Mouse (Mus musculus) cerebellum, adult (tissue): ENCODE measurements around the gene Rps13.

Experiments used
- ATAC-seq: cut with Nextera tagmentation; 2 replicates; pipeline ENCODE4 v1.9.2; 2017; ENCODE audit warnings: mild to moderate bottlenecking, moderate library complexity, mixed read lengths; ENCODE audit not compliant: insufficient number of reproducible peaks, low FRiP score, low TSS enrichment

The Rps13 gene

DNA sequence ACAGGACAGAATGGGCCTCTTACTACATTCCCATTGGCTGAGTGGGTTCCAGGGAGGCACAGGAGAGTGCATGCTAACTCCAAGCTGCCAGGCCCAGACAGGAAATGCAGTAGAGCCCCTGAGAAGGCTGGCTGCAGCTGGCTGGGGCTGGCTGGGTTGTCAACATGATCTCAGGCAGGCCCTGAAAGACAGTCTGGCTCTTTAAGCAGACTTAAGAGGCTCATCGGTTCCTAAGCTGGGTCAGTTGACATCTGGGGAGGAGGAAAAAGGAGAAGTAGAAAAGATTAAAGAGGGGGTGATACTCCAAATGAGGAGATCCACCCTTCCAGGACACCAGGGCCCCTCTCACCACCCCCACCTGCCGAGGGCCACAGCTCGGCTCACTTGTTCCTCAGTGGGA is 39.0 kb downstream of the Rps13 start:
- ATAC-seq, result no peak

DNA sequence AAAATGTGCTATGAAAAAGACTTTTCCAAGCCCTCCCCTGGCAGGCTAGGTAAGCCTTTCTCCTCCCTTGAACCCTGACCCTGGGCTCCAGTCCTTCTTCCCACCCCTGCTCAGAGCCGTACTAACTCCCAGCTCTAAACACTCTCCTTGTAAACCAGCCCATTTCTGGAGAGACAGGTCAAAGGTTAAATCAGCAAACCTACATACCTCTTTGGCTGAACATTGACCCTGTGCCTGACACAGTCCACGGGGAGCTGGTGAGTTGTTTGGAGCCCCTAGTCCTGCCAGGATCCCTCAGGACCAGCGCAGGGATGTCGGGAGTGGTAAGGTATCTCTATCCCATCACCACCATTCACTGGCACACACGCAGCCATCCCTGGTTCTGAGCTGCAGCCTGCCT is 41.6 kb downstream of the Rps13 start:
- no peak for ATAC-seq

DNA sequence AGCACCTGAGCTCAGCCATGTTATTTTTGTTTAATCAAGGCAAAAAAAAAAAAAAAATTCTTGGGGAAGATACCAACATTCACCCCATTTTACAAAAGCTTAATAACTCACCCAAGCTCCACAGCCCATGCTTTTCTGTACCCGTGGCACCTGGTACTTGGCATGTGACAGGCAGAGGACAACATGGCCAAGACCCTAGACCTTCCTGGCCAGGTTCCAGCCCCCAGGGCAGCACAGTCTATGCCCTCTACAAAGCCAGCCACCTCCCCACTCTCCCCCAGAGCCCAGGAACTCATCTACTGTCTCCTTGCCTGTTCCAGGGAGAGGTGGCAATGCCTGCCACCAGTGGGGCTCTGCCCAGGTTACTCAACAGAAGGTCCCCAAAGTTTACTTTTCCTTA is 43.4 kb downstream of the Rps13 start:
- ATAC-seq, result no peak

DNA sequence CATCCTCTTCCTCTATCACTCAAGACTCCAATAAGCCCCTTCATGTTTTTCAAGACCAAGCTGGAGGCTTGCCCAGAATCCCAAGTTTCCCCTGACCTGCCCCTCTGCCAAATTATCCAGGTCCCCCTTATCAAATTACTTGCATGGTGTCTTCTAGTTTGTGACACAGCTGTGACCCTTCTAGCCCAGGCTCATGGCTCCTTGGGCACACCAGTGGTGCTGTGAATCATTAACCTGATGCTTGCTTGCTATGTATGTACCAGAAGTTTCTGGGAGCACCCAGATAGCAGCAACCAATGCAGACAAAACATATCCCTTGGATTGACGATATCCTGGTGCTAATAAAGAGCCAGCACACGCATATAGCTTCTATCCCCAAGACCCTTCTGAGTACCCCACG is 45.0 kb downstream of the Rps13 start:
- no peak for ATAC-seq

DNA sequence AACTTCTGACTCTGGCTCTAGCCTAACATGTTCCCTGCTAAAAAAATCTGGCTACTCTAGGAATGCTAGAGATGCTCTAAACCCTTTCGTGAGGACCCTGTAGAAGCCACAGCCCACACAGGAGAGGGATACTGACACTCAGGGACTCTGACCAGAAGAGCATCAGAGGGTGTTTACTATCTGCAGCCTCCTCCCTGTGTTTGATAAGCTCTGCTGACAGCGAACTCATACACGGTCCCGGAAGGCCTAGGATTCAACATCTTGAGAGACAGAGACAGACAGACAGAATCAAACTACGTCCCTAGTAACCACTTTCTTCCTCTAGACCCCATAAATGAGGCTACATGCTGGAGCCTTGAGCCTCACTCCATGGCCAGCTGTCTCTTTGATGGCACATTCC is 46.0 kb downstream of the Rps13 start:
- ATAC-seq, result no peak

DNA sequence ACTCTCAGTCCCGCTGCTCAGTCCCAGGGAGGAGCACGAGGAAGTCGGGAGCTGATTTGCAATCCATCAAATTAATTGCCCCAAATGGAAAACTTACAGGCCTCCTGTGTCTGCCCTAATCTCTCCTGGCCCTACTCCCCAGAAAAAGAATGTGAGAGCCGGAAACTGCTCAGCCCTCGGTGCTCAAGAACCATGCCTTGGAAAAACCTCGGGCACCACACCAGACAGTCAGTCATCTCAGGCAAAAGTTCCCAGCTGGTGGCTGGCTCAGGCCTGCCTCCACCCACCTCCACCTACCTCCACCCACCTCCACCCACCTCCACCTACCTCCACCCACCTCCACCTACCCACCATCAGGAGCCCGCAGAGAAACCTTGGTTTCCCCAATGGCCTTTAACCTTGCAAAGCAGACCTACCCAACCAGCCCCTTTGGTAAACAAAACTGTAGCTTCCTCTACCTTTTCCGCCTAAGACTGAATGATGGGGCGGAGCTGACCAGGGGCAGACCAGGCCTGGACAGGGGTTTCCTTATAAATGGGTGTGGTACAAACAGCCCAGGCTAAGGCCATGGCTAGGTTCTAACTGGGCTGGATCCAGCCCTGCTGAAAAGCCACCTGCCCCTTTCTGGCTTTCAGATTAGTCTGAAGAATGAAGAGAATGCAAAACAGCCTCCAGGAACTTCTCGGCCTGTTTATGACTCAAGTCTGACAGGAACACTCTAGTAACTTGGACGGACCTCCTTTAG is 47.2 kb downstream of the Rps13 start:
- ATAC-seq, result no peak

DNA sequence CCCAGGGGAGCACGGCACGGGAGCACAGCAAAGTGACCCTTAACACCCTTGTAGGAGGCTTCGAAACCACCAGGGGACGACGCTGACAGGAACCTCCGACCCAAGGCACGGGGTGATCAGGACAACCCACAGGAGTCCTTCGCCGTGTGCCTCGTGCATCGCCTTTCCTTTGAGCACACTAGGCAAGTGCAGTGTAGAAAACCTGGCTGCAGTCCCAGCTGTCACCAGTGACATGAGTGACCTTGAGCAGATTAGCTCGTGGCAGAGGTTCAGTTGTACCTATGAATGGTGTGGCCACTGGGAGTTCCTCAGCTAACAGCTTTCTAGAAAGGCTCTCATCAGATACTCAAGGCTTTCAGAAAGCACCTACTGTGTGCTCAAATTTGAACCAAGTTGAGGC is 47.8 kb downstream of the Rps13 start:
- ATAC-seq, result no peak

DNA sequence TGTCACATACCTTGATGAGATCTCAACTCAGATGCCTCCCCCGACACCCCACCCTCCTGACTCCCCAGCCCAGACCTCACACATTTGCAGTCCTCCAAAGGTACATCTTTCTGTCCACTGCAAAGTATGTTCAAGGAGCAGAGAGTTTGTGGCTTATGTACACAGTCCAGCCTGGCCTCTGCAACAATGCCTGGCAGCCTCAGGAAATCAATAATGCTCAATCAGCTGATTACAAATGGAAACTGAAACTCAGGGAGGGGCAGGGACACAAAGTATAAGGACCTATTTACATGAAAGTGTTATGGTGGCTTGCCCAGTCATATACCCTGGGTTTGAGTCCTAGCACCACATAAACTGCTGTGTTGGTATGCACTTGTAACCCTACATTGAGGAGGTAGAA is 48.8 kb downstream of the Rps13 start:
- no peak for ATAC-seq

DNA sequence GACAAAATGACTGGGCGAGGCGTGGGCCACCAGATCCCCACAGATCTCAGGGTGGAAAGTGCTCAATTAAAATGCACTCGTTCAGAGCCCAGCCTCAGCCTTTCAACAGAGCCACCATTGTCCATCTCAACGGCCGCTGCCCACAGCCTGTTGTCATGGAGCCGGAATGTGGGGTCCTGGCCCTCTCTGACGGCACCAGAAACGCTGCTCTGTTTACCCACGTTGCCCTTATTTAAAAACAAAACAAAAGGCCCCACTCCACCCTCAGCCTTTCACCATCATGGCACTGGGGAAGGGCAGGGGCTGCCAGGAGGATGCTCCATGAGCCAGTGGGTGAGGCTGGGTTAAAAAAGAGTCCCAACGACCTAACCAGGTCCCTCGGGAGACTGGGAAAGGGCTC is 51.2 kb downstream of the Rps13 start:
- ATAC-seq, result no peak
